Mouse (Mus musculus): ENCODE results near the gene Myo1h. TPM values are rescaled to one million over a fixed set of nuclear protein-coding genes. Genes with fewer than 3 reads are reported as not detected.

Myo1h gene
- total RNA-seq, 2 experiments from 2014 or later: not detected

- ATAC-seq (replicated peaks; ENCODE audit: low FRiP score, poor library complexity, severe bottlenecking): 0 out of 2 replicates have a peak, but pooled peaks have one; percentile 2
Observed at GRCm38 (mm10) chr5:114379763-114380162, 90.8 kb downstream of the Myo1h start.

- peak; percentile 90 for ATAC-seq (replicated peaks; ENCODE audit: low FRiP score, poor library complexity, severe bottlenecking)
Observed at GRCm38 (mm10) chr5:114380209-114381012, 91.4 kb downstream of the Myo1h start, which contains the start of the genes Kctd10 and Ube3b. Gene Kctd10, minus strand, starts transcription at chr5:114380508. Gene Ube3b, plus strand, starts transcription at chr5:114380607.

GRCm38 (mm10) chr5:114381013-114381351, 92.0 kb downstream of the Myo1h start:
- peak; percentile 47 for ATAC-seq (replicated peaks; ENCODE audit: low FRiP score, poor library complexity, severe bottlenecking)

GRCm38 (mm10) chr5:114383184-114383904, 94.4 kb downstream of the Myo1h start:
- no peak for ATAC-seq (replicated peaks; ENCODE audit: low FRiP score, poor library complexity, severe bottlenecking)

- ATAC-seq (replicated peaks; ENCODE audit: low FRiP score, poor library complexity, severe bottlenecking): no peak
Observed at GRCm38 (mm10) chr5:114384448-114384847, 95.5 kb downstream of the Myo1h start.

DNA sequence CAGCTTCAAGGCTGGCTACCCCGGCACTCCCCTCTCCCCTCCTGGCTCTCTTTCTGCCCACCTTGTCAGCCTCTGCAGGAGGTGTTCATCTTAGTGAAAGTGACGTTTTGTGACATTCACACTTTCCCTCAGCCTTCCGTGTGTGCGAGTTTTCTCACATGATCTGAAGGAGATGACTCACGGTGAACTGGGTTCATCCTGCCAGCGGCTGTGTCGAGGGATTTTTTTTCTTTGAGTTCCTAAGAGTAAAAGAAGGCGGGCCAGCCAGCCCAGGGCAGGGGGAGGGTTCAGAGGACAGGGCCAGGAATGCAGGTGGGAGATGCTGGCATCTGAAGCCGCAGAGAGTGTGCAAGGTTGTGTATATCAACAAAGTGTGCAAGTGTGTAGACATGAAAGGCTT, 104.2 kb downstream of the Myo1h start:
- no peak for ATAC-seq (replicated peaks; ENCODE audit: low FRiP score, poor library complexity, severe bottlenecking)

GRCm38 (mm10) chr5:114406592-114406991, 117.6 kb downstream of the Myo1h start:
- ATAC-seq (replicated peaks; ENCODE audit: low FRiP score, poor library complexity, severe bottlenecking): no peak

DNA sequence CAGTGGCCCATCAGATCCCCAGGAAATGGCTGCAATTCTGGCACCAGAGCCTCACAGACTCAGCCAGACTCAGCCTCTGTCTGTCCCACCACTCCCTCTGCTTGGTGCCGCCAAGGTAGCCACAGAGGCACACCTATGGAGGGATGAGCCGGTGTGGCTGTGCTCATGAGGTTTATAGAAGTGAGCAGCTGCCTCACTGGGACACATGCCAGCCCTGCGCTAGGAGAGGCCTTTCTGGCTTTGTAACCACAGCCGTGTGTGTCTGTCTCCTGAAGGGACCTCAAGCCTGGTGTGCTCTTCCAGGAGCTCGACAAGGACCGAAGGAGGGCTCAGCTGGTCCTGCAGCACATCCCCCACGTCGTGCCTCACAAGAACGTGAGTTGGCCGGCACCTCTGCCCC, 118.3 kb downstream of the Myo1h start:
- ATAC-seq (replicated peaks; ENCODE audit: low FRiP score, poor library complexity, severe bottlenecking): no peak

- ATAC-seq (replicated peaks; ENCODE audit: low FRiP score, poor library complexity, severe bottlenecking): no peak
Observed at GRCm38 (mm10) chr5:114407810-114408209, 118.8 kb downstream of the Myo1h start.

GRCm38 (mm10) chr5:114408846-114409245, 119.9 kb downstream of the Myo1h start:
- no peak for ATAC-seq (replicated peaks; ENCODE audit: low FRiP score, poor library complexity, severe bottlenecking)

DNA sequence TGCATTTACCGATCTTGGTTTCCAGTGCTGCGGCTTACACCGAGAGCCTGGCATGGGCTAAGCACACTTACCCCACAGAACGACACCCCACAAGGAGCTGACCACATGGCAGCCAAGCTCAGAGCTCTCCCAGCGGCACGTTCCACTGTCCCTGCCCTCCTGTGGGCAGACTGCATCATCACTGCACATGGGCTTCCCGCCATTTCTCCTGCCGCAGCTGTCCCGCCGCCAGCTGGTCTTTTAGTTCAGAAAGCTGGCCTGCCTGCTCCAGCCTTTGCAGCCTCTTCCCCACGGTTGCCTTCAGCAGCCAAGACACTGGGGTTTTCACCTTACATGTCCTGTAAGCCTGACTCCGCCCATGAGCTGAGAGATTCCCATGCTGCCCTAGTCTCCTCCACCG, 121.5 kb downstream of the Myo1h start:
- ATAC-seq (replicated peaks; ENCODE audit: low FRiP score, poor library complexity, severe bottlenecking): no peak

DNA sequence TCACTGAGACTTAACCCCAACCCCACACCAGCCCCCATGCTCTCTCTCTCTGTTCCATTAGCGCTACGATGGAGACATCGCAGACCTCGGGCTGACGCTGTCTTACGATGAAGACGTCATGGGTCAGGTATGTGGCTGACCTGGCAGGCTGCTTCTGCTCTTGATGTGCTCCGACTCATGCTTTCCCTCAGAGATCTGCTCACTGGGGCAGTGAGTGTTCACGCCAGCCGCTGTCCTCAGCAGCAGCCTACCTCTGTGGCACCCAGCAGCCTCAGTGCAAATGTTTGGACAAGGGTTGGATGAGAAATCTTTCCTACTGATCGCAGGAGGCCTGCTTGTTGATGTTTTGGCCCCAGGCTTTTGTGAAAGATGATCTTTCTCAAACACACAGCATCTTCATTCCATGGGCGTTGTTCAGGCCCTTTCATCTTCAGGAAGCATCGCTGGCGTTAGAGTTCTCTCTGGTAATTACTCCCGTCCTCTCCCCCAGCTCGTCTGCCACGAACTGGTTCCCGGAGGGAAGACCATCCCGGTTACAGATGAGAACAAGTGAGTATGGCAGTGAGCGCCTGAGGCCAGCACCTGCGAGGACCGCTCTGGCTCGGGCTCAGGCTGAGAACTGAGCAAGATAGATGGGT, 123.5 kb downstream of the Myo1h start:
- ATAC-seq (replicated peaks; ENCODE audit: low FRiP score, poor library complexity, severe bottlenecking): no peak

DNA sequence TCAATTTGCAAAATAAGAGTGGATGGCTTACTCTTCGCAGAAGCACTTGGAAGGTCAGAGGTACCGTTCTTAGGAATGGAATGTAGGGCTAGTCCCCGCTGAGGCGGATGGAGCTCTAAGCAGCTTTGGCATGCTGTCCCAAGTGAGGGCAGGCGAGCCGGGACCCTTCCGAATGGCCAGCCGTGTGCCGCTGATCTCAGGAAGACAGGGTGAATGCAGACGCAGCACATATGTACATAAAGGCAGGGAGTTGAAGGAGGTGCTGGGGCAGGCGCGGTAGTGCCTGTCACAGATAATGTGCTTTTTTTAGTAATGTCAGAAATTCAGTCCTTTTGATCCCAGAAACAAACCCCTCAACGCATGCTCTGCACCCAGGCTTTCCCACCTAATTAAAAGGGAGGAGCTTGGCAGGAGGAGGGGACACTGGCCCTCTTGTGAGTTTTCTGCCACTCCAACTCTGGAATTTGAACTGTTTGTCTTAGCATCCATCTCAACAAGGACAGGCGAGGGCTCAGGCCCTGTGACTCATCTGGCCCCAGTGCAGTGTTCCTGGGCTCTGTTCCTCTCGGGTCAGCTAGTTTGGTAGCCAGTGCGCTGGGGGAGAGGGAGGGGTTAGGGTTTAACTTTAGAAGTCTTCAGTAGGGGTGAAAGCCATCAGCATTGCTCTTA, 124.2 kb downstream of the Myo1h start:
- no peak for ATAC-seq (replicated peaks; ENCODE audit: low FRiP score, poor library complexity, severe bottlenecking)

Other genes starting within 250 kb of the Myo1h start
- gene Usp30, start 223.7 kb upstream of the Myo1h start, total RNA-seq (2015; ENCODE audit: low replicate concordance): 0.84 and 6.3 TPM in 2 replicates
- 0.60 and 1.4 TPM in 2 replicates for gene Usp30, start 223.7 kb upstream of the Myo1h start, total RNA-seq (2017; ENCODE audit: low replicate concordance)
- not detected in 2 replicates for gene Svop, start 197.6 kb upstream of the Myo1h start, total RNA-seq (2015; ENCODE audit: low replicate concordance)
- gene Svop, start 197.6 kb upstream of the Myo1h start, total RNA-seq (2017; ENCODE audit: low replicate concordance): not detected in 2 replicates
- not detected in 2 replicates for gene Alkbh2, start 160.9 kb upstream of the Myo1h start, total RNA-seq (2015; ENCODE audit: low replicate concordance)
- gene Alkbh2, start 160.9 kb upstream of the Myo1h start, total RNA-seq (2017; ENCODE audit: low replicate concordance): 2.5 TPM in 1 of 2 replicates, not detected in the other
- 1.9 and 2.1 TPM in 2 replicates for gene Ung, start 158.8 kb upstream of the Myo1h start, total RNA-seq (2015; ENCODE audit: low replicate concordance)
- gene Ung, start 158.8 kb upstream of the Myo1h start, total RNA-seq (2017; ENCODE audit: low replicate concordance): 0.68 and 4.7 TPM in 2 replicates
- 0.21 TPM in 1 of 2 replicates, not detected in the other for gene Acacb, start 142.6 kb upstream of the Myo1h start, total RNA-seq (2015; ENCODE audit: low replicate concordance)
- 0.14 TPM in 1 of 2 replicates, not detected in the other for gene Acacb, start 142.6 kb upstream of the Myo1h start, total RNA-seq (2017; ENCODE audit: low replicate concordance)
- not detected in 2 replicates for gene Foxn4, start 15.4 kb upstream of the Myo1h start, total RNA-seq (2015; ENCODE audit: low replicate concordance)
- not detected in 2 replicates for gene Foxn4, start 15.4 kb upstream of the Myo1h start, total RNA-seq (2017; ENCODE audit: low replicate concordance)
- 5.2 and 7.3 TPM in 2 replicates for gene Kctd10, start 91.3 kb downstream of the Myo1h start, total RNA-seq (2015; ENCODE audit: low replicate concordance)
- gene Kctd10, start 91.3 kb downstream of the Myo1h start, total RNA-seq (2017; ENCODE audit: low replicate concordance): 10.6 and 15.4 TPM in 2 replicates
- gene Ube3b, start 91.4 kb downstream of the Myo1h start, total RNA-seq (2015; ENCODE audit: low replicate concordance): 17.3 and 30.9 TPM in 2 replicates
- 17.6 and 25.5 TPM in 2 replicates for gene Ube3b, start 91.4 kb downstream of the Myo1h start, total RNA-seq (2017; ENCODE audit: low replicate concordance)
- 0.38 and 1.0 TPM in 2 replicates for gene Mmab, start 154.9 kb downstream of the Myo1h start, total RNA-seq (2015; ENCODE audit: low replicate concordance)
- gene Mmab, start 154.9 kb downstream of the Myo1h start, total RNA-seq (2017; ENCODE audit: low replicate concordance): 0.26 and 1.4 TPM in 2 replicates
- 2.1 TPM in 1 of 2 replicates, not detected in the other for gene Mvk, start 155.1 kb downstream of the Myo1h start, total RNA-seq (2015; ENCODE audit: low replicate concordance)
- gene Mvk, start 155.1 kb downstream of the Myo1h start, total RNA-seq (2017; ENCODE audit: low replicate concordance): 2.0 TPM in 1 of 2 replicates, not detected in the other

Data from erythroblast, adult 5-6 weeks (primary cell).